Mouse (Mus musculus): ENCODE measurements around the gene Ak7.

Gene Ak7

DNA sequence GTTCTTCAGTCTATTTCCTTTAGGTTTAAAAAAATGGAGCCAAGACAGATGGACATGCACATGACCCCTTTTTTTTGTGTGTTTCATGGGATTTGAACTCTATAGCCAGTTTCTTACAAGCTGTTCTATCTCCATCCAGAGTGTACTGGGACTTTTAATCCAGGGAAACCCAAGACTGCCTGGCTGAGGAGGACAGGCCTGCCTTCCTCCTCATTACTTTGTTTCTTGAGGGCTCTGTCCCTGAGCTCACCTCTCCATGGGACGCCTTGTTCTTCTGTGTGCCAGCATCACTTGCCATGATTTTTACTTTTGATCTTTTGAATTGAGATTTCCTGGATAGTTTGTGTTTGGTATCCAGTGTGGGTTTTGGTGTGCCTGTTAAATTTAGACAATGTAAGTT lies 80.3 kb downstream of the Ak7 start:
- in situ Hi-C loops (cut with MboI, MseI) = loop anchor here (10.0 kb wide), 1 partner anchor 751 kb away; the partner anchor contains the start of gene Glrx5

DNA sequence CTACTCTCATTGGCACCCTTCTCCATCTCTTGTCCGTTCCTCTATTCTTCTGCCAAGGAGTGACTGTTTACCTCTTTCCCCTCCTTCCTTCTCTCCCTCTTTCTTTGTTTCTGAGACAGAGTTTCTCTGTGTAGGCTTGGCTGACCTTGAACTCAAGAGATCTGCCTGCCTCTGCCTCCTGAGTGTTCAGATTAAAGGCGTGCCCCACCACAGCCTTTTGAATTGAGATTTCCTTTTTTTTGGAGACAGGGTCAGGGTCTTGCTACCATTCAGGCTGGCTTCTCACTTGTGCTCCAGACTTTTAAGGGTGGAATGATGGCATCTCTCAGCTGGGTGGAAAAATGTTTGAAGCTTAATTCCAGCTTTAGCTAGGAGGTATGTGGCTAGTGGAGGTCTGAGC lies 81.8 kb downstream of the Ak7 start:
- in situ Hi-C loops (cut with MboI, MseI) = loop anchor here (10.0 kb wide), 1 partner anchor 753 kb away; the partner anchor contains the start of gene Glrx5

DNA sequence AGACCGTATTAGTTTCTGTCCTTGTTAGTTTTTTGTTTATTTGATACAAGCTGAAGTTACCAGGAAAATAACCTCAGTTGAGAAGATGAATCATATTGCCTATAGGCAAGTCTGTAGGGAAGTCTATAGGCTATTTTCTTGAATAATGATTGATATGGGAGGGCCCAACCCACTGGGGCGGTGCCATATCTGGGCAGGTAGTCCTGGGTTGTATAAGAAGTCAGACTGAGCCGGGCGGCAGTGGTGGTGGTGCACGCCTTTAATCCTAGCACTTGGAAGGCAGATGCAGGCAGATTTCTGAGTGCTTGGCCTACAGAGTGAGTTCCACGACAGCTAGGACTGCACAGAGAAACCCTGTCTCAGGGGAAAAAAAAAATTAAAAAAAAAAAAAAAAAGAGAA lies 84.1 kb downstream of the Ak7 start:
- in situ Hi-C loops (cut with MboI, MseI) = loop anchor here (10.0 kb wide), 2 partner anchors 105 to 755 kb away; partner anchors contain the start of genes Atg2b, Glrx5 and Gskip

DNA sequence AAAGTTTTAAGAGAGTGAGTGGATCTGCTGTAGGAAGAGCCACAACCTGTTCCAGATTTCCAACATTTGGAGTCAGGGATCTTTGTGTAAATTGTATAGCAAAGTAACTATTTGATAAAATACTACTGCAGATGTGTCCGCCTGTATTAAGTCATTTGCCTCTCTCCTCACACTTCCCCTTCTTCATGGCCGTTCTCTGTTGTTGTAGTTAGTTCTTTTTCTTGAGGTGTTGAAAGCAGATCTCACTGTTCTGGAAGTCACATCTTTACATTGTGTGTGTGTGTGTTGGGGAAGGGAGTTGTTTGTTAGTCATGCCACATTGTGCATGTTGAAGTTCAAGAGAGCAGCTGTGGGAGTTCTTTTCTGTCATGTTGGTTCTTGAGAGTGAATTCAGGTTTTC lies 89.1 kb downstream of the Ak7 start:
- in situ Hi-C loops (cut with MboI, MseI) = loop anchor here (5.0 to 10.0 kb wide), 2 partner anchors 93 to 110 kb away; partner anchors contain the start of genes Atg2b and Gskip

DNA sequence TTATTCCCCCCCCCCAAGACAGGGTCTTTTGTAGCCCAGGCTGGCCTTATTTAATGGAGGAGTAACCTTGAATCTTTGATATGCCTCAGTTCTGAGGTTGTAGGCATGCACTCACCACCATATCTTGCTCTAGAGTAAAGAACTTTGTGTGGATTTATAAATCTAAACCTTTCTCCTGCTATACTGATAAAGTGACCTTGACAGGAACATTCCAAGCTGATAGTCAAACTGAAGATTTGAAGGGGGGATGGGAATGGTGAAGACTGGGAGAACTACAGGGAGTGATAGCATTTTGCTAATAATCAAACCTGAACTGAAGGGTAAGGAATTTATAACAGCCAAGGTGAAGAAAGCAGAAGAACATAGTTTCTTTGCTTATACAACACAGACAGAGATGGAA lies 92.2 kb downstream of the Ak7 start:
- in situ Hi-C loops (cut with MboI, MseI) = loop anchor here (5.0 to 10.0 kb wide), 2 partner anchors 96 to 113 kb away; partner anchors contain the start of genes Atg2b and Gskip

DNA sequence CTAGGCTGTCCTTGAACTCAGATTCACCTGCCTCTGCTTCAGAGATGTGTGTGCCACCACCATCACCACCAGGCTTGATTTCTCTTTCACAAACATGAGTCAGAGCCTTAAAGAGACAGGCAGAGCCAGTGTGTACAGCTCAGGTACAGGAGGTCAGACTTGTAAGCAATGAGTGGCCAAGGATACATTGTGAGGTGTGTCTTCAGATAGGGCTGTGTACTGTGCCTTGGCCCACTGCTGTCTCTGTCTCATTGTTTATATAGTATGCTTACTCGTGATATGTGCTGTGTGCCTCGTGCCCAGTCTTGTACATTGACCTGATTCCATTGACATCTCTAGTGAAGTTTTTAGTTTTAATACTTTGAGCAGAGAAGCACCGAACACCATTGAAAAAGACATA lies 100.0 kb downstream of the Ak7 start:
- in situ Hi-C loops (cut with MboI, MseI) = no loop called here

DNA sequence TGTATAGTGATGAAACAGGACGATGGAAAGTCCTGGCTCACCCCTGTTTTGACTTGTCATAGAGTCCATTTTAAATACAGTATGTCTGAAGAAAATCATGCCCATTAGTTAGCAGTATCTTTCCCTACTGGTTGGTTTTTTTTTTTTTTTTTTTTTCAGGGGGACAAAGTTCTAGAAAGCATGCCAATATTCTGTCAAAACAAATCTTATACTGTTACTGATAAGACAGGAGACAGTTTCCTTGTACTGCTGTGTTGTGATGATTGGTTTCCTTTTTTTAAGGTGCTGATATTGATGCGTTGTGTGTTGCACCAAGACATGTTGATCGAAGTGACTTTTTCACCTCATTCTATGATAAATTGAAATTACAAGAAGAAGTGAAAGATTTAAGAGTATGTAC lies 100.4 kb downstream of the Ak7 start:
- in situ Hi-C loops (cut with MboI, MseI) = no loop called here

DNA sequence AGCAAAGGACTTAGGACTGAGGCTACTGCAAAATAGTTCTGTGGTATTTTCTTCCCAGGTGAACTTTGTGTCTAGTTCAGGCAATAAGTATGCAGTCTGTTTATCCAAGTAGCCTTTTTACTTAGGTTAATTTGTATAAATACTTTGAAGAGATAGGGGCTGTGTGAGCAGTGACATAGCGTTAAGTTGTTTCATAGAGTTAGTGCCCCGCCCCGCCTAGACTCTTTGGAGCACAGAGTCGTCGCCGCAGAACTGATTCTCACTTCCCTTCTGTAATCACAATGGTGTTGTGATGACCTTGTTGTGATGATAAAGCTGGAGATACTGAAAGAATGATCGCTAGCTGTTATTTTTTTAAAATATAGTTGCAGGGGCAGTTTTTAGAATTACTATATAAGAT lies 101.6 kb downstream of the Ak7 start:
- in situ Hi-C loops (cut with MboI, MseI) = no loop called here

DNA sequence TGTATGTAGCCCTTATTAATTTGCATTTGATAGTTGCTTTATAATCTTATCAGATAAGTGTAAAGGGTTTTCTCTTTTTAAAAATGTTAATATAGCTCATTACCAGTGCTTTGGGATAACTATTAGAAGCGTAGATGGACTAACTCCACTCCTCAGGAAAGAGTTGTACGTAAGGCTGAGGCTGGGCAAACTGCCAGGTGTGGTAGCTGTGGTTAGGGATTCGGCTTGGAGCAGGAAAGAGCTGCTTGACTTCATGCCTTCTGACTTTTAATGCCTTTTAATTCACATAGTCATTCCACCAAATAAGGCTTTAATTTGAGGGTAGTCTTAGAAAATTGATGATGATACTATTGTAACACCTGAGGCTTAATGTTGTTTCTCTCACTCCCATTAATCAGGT lies 103.2 kb downstream of the Ak7 start:
- in situ Hi-C loops (cut with MboI, MseI) = no loop called here

DNA sequence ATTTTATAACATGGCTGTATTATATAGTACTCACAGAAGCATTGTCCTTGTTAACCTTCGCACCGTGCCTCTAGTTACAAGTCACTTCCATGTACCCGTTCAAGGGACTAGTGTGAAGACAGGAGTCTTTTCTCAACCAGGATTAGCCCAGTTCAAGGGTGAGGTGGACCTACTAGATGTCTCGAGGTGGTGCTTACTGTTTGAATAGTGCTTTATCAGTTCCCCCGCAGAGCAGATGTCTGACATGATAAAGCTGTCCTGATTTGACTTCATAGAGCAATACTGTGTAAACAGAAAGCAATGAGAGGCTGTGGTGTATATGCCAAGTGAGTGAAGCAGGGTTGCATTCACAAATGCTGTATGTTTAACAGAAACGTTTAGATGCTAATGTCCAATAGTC lies 104.8 kb downstream of the Ak7 start:
- in situ Hi-C loops (cut with MboI, MseI) = no loop called here

DNA sequence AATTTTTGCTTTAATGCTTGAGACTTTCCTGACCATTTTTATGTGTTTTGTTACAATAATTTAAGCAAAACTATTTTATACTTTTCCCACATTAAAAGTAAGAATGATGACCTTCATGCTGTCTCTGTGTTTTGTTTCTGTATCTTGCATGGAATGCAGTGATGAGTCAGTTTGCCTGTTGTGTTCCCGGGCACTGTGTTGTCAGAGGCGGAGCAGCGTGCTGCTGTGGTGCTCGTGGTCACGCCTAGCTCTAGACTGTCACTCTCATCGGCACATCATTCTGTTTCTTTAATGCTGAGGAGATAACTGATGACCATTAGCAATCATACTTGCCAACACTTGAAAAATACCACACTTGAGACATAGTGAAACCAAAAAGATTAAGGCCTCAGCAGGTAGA lies 108.2 kb downstream of the Ak7 start:
- in situ Hi-C loops (cut with MboI, MseI) = no loop called here

DNA sequence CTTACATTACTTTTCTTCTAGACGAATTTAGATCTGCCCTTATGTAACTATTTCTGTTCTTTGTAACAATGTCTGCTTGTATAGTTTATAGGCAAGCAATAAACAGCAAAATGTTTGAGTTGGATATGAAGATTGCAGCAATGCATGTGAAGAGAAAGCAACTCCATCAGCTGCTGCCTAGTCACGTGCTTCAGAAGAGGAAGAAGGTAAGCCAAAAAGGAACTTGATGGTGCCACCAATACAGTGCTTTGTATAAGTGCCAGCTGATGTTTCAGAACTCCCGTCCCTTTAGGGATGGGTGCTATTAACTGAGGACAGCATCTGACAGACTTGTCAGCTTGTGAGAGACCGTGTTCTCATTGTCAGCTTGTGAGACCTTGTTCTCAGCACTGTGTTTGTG lies 117.7 kb downstream of the Ak7 start:
- in situ Hi-C loops (cut with MboI, MseI) = no loop called here

DNA sequence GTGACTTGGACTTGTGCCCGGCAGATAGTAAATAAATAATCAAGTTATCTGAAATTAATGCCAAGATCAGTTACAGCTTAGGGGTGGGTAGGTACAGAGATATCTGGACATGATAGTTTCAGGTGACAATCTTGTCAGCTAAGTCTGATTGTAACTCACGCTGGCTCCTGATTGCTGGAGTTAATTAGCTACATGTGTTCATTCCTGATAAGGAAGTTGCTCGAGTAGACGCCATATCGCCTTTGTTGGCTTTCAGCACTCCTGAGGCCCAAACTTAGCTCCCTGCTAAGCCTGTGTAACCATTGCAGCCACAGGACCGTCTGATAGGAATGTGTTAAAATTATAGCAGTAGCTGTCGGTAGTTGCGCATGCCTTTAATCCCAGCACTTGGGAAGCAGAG lies 119.0 kb downstream of the Ak7 start:
- in situ Hi-C loops (cut with MboI, MseI) = no loop called here

DNA sequence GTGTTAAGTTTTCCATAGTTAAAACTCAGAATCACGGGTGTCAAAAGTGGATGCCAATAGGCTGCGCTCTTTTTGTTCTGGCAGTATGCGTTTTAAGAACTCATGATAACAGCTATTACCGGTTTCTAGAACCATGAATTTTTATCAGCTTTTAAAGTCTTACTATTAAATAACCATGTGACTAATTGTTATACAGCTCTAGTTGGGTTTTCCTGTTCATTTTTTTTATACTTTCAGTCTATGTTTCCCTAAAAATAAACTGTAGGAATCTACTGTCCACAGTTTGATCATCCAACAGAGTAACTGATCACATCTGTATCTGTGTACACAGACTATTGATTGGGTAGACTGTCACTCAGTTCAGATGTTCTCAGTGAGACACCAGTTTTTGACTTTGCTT lies 119.5 kb downstream of the Ak7 start:
- in situ Hi-C loops (cut with MboI, MseI) = no loop called here
